Mouse (Mus musculus) liver, embryonic 11.5 days (tissue): Measurements from ENCODE around the gene Zbtb4. TPM values are rescaled to one million over a fixed set of nuclear protein-coding genes. Genes with fewer than 3 reads are reported as not detected.

Experiments
- ATAC-seq: fragments of 200-750 bp; cut with Nextera tagmentation; replicated peaks from 2 replicates; pipeline ENCODE4 v1.8.0; 2017; ENCODE audit warnings: moderate number of reproducible peaks, mild to moderate bottlenecking, moderate TSS enrichment, moderate library complexity; ENCODE audit not compliant: low FRiP score
- DNase-seq: peaks from one replicate; pipeline ENCODE4 v3.0.0-alpha.2; 2017; ENCODE audit warnings: low spot score
- H3K27ac ChIP-seq: fragments of 300-500 bp; sonication (generic); 2 replicates; pipeline ENCODE4 v1.5.1; 2014; ENCODE audit warnings: mild to moderate bottlenecking, low read depth, low read length, control low read depth
- H3K27me3 ChIP-seq: fragments of 300-500 bp; sonication (generic); replicated peaks from 2 replicates; pipeline ENCODE4 v1.6.1; 2014; ENCODE audit warnings: low read length, mixed read lengths; ENCODE audit not compliant: control insufficient read depth, insufficient read depth
- H3K36me3 ChIP-seq: fragments of 300-500 bp; sonication (generic); 2 replicates; pipeline ENCODE4 v1.6.1; 2014; ENCODE audit warnings: mild to moderate bottlenecking, low read length, moderate library complexity, mixed read lengths; ENCODE audit not compliant: control insufficient read depth, insufficient read depth
- H3K4me1 ChIP-seq: fragments of 300-500 bp; sonication (generic); replicated peaks from 2 replicates; pipeline ENCODE4 v1.6.1; 2014; ENCODE audit warnings: low read length, mixed read lengths; ENCODE audit not compliant: control insufficient read depth, insufficient read depth
- H3K4me2 ChIP-seq: fragments of 300-500 bp; sonication (generic); 2 replicates; pipeline ENCODE4 v1.6.1; 2014; ENCODE audit warnings: mild to moderate bottlenecking, control low read depth, moderate library complexity
- H3K4me3 ChIP-seq: fragments of 300-500 bp; sonication (generic); 2 replicates; pipeline ENCODE4 v1.5.1; 2014; ENCODE audit warnings: low read depth, low read length, control low read depth
- H3K9ac ChIP-seq: fragments of 300-500 bp; sonication (generic); 2 replicates; pipeline ENCODE4 v1.6.1; 2014; ENCODE audit warnings: low read depth, low read length, control low read depth
- H3K9me3 ChIP-seq: fragments of 300-500 bp; sonication (generic); 2 replicates; pipeline ENCODE4 v1.6.1; 2016; ENCODE audit warnings: low read length, inconsistent platforms, mixed read lengths; ENCODE audit not compliant: control insufficient read depth
- WGBS: fragments of 180-500 bp; shearing (Covaris S2); extraction: QIAGEN DNeasy Blood & Tissue Kit; methylation state at CpG from one replicate; pipeline ENCODE4 v1.1.7; 2014; 5-methylcytosine and 5-hydroxymethylcytosine counted together
- polyA plus RNA-seq: library from polyadenylated mRNA; unstranded; fragments of >200 nt; fragmentation: Nextera tagmentation; extraction: Ambion mirVana; gene quantifications from 2 replicates; pipeline ENCODE4 v1.2.1, GENCODE M21; 2014

Zbtb4 gene
- polyA plus RNA-seq, 1 experiment from 2014 or later: 1.0 TPM

DNA sequence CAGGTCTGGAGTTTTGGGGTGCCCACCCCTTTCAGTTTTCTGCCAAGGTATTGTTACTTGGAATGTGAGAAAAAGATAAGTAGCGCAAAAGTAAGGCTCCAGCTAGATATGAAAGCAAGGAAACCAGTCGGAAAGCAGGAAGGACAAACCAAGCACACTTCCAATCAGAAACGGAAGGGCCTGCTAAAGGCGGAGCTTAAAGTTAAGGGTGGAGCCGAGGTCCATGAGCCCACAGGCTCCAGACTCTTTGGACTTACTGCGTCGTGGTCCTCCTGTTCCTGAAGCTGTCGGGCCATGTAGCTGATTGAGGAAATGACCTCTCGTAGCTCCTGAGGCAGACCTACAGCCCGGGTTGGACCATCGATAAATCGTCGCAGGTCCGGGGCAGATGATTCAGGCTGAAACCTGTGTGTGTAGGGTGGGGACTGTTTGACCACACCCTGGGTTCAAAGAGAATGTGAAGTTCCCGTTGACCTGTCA is 19.1 kb downstream of the Zbtb4 start:
- no peaks in the 10 kb centered on the region for H3K36me3 ChIP-seq
- DNase-seq: no peak
- H3K4me1 ChIP-seq: peaks cover 10% of the 10 kb centered on the region
- H3K4me2 ChIP-seq: peak overlapping the region; percentile 62
- 15% methylated on average over 15 of the region's 15 CpGs for WGBS
- peak overlapping the region; percentile 59 for H3K9ac ChIP-seq
- no peaks in the 10 kb centered on the region for H3K9me3 ChIP-seq
- peak overlapping the region; percentile 36 for H3K4me3 ChIP-seq
- H3K27me3 ChIP-seq: peaks cover 16% of the 10 kb centered on the region; the same call in 1 of the 2 replicates
- peak overlapping the region; percentile 23; the same call in 1 of the 2 replicates for H3K27ac ChIP-seq
- peak; percentile 82 for ATAC-seq

DNA sequence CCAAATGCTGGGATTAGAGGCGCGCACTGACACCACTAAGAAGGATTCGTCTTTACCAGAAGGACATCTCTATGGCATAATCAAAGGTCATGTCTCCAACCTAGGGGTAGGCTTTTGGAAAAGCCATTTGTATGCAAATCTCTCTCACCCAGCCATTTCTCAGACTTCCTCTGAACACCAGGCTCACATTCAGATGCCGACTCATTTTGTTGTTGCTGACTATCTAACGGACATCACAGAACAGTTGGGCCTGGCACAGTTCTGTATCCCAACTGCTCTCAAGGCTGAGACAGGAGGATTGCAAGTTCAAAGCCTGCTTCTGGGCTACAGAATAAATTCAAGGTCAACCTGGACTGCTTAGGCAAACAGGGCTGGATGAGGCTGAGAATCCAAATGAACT is 21.6 kb downstream of the Zbtb4 start:
- DNase-seq (no peak), ATAC-seq (no peak)
- Histone ChIP-seq H3K27me3 (0 out of 2 replicates have a peak, but pooled peaks cover 4% of the 10 kb centered on the region), H3K4me1 (peaks cover 10% of the 10 kb centered on the region), H3K4me2 (no peak overlapping the region), H3K4me3 (no peak overlapping the region), H3K36me3 (no peaks in the 10 kb centered on the region), H3K9me3 (no peaks in the 10 kb centered on the region), H3K27ac (no peak overlapping the region), H3K9ac (no peak overlapping the region)
- 81% methylated on average over 5 of the region's 5 CpGs for WGBS

DNA sequence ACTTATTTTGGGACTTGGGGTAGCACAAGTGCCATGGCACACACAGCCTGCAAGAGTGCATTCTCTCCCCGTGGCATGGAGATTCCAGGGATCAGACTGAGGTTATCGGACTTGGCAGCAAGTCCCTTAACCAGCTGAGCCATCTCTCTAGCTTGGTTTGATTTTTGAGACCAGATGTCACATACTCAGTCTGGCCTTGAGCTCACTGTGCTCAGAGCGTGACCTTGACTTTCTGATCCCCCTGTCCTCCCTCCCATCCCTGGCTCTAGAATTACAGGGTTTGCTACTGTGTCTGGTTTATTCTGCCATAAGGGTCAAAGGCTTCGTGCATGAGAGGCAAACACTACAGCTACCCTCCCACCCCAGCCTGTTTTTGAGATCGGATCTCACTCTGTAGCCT is 23.7 kb downstream of the Zbtb4 start:
- Histone ChIP-seq H3K4me2 (no peak overlapping the region), H3K4me1 (peaks cover 9% of the 10 kb centered on the region), H3K27me3 (0 out of 2 replicates have a peak, but pooled peaks cover 2% of the 10 kb centered on the region), H3K4me3 (no peak overlapping the region), H3K36me3 (no peaks in the 10 kb centered on the region), H3K9ac (no peak overlapping the region), H3K27ac (no peak overlapping the region), H3K9me3 (no peaks in the 10 kb centered on the region)
- DNase-seq (no peak), ATAC-seq (no peak)
- WGBS: 58% methylated on average over 5 of the region's 5 CpGs

- DNase-seq: no peak
- WGBS: 68% methylated on average over 5 of the region's 5 CpGs
- H3K4me3 ChIP-seq: no peak overlapping the region
Measured at GRCm38 (mm10) chr11:69791420-69791819, 25.7 kb downstream of the Zbtb4 start.

DNA sequence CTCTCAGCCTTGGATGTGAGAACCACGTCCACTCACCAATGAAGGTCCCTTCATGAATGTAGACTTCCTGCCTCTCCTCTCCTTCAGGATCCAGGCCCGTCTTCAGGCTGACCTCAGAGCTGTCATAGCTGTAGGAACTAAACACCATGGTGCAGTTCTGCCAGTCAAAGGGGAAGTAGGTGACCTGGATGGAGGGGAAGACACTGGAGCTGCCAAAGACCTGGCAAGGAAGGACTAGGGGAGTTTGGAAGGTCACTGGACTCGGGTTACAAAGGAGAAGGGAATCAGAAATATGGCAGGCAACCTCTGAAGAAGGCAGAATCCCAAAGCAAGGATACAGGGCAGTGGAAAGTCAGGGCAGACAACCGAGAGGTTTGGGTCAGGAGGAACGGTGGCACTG is 27.7 kb downstream of the Zbtb4 start:
- no peak overlapping the region for H3K9ac ChIP-seq
- H3K27ac ChIP-seq: no peak overlapping the region
- ATAC-seq: no peak
- H3K4me3 ChIP-seq: no peak overlapping the region
- H3K4me2 ChIP-seq: no peak overlapping the region
- 0 out of 2 replicates have a peak, but pooled peaks cover 3% of the 10 kb centered on the region for H3K4me1 ChIP-seq
- no peak for DNase-seq
- H3K36me3 ChIP-seq: no peaks in the 10 kb centered on the region
- WGBS: 56% methylated on average over 5 of the region's 5 CpGs
- H3K9me3 ChIP-seq: no peaks in the 10 kb centered on the region
- H3K27me3 ChIP-seq: peaks cover 17% of the 10 kb centered on the region; the same call in 1 of the 2 replicates

More at GRCm38 (mm10) chr11:69791420-69791819, 25.7 kb downstream of the Zbtb4 start:
- no peak overlapping the region for H3K4me2 ChIP-seq
- no peak overlapping the region for H3K9ac ChIP-seq
- no peaks in the 10 kb centered on the region for H3K36me3 ChIP-seq
- 0 out of 2 replicates have a peak, but pooled peaks cover 3% of the 10 kb centered on the region for H3K4me1 ChIP-seq
- no peaks in the 10 kb centered on the region for H3K9me3 ChIP-seq
- no peak for ATAC-seq
- H3K27me3 ChIP-seq: peaks cover 5% of the 10 kb centered on the region; the same call in 1 of the 2 replicates
- no peak overlapping the region for H3K27ac ChIP-seq

DNA sequence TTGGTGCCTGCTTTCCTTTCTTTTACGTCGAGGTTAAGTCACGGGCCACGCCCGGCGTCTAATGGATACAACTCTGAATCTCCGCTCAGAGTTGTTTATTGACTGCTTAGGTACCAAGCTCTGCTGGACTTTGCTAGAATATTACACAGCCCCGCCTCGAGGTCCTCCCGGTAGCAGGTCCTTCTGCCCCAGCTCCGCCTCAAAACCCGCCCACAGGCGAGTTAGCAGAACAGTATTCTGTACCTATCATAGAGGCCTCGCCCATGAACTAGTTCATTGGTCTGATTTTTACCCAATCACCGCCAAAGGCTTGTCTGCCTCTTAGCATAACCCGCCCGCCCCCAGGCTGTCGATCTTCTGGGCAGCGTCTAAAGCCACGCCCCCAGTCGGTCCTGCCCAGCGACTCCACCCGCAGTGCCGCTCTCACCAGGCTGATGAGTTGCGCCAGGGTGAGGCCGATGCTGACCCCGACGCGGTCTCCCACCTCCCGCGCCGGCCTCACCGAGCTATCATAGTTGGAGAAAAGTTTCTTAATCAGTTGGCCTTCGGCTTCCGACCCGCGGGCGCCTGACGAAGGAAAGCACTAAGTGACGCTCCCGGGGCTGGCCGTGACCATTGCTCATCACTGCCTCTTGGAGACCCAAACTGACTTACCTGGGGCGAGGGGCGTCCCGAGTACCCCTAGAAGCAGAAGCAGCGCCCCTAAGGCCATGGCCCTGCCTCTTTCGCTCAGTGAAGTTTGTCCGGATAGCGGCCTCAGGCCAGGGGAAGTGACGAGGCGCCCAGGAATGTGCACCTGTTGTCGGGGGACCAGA is 29.7 kb downstream of the Zbtb4 start, which contains the start of gene Chrnb1:
TSS of gene Chrnb1 (minus strand) at position 776 of the 815 bp plus-strand sequence.
- Histone ChIP-seq H3K9me3 (no peaks in the 10 kb centered on the region), H3K27me3 (peaks cover 35% of the 10 kb centered on the region), H3K36me3 (no peaks in the 10 kb centered on the region), H3K9ac (peak within 1 kb of the TSS; percentile 44), H3K27ac (no peak within 1 kb of the TSS), H3K4me1 (peaks cover 8% of the 10 kb centered on the region; the same call in 1 of the 2 replicates), H3K4me2 (peak within 1 kb of the TSS; percentile 89), H3K4me3 (peak within 1 kb of the TSS; percentile 48)
- peak; percentile 99 for ATAC-seq
- WGBS: 1% methylated on average over 52 of the region's 52 CpGs
- peak; percentile 89 for DNase-seq

DNA sequence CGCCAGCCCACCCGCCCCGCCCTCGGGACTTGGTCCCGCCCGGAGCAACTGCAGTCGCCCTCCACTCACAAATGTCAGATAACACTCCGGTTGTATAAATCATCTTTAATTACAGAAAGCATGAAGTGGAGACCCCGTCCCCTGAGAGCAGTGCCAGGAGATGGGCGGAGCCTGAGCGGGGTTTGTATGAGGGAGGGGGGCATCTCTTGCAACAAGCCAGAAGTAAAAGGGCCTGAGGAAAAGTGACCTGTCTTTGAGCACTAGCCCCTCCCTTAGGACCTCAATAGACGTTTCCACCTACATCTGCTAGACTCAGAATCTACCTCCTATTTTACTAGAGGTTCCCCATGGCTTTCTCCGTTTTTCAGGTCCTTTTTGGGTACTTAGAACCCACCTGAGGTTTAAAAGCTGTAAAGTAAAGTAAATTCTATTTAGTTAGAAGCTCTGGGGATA is 30.3 kb downstream of the Zbtb4 start:
- H3K9ac ChIP-seq: peak overlapping the region; percentile 44
- H3K9me3 ChIP-seq: no peaks in the 10 kb centered on the region
- ATAC-seq: no peak
- no peak overlapping the region for H3K27ac ChIP-seq
- 5% methylated on average over 13 of the region's 13 CpGs for WGBS
- peak overlapping the region; percentile 89 for H3K4me2 ChIP-seq
- no peak for DNase-seq
- peaks cover 41% of the 10 kb centered on the region for H3K27me3 ChIP-seq
- H3K4me1 ChIP-seq: peaks cover 12% of the 10 kb centered on the region
- H3K36me3 ChIP-seq: no peaks in the 10 kb centered on the region
- H3K4me3 ChIP-seq: peak overlapping the region; percentile 48

DNA sequence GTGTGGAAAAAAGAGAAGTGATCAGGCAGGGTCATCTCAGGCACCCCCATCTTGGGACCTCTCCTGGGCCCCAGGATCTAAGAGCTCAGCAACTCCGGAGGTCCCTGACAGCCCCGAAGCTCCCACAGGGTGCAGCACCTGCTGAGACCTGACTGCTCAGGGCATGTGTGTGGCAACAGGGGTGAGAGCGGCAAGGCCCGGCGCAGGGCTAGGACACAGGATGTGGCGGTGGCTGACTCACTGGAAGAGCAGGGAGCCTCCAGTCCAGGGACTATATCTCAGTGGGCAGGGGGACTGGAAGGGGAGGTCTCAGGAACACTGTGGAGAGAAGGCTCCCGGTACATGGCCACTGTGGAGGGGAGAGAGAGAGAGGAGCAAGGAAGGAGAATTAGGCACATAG is 32.2 kb downstream of the Zbtb4 start:
- 70% methylated on average over 7 of the region's 7 CpGs for WGBS

More for the DNA sequence above, 32.2 kb downstream of the Zbtb4 start:
- H3K27me3 ChIP-seq: peaks cover 58% of the 10 kb centered on the region
- no peak overlapping the region for H3K4me3 ChIP-seq
- H3K4me1 ChIP-seq: peaks cover 27% of the 10 kb centered on the region
- DNase-seq: no peak
- H3K9me3 ChIP-seq: no peaks in the 10 kb centered on the region
- no peaks in the 10 kb centered on the region for H3K36me3 ChIP-seq
- ATAC-seq: no peak
- no peak overlapping the region for H3K9ac ChIP-seq
- H3K27ac ChIP-seq: no peak overlapping the region
- no peak overlapping the region for H3K4me2 ChIP-seq
